Mouse (Mus musculus): Measurements from ENCODE around the gene Ncstn. TPM values are rescaled to one million over a fixed set of nuclear protein-coding genes. Genes with fewer than 3 reads are reported as not detected.
A peak's percentile ranks its signal among the peaks of the same experiment; 100 is the strongest.

Gene Ncstn
- polyA plus RNA-seq (2021) = 144 TPM

- no peak for TF ChIP-seq CTCF (IDR thresholded peaks at IDR 0.05)
- ATAC-seq (peak; percentile 96), DNase-seq (ENCODE audit: low read depth, low spot score) (peak; percentile 64)
- POLR2A ChIA-PET = interaction anchor here (0.9 to 1.0 kb wide), 2 partner anchors 12 to 21 kb away, joined by 3 to 4 read pairs; no protein-coding TSS in a partner anchor
- H3K27me3 ChIP-seq = no peaks in the 10 kb centered on the region
- in situ Hi-C loops (cut with MboI; ENCODE audit: low pct_unique_long_range_greater_than_20kb) = no loop called here
- CTCF ChIA-PET = interaction anchor here (0.8 to 3.4 kb wide), 5 partner anchors 17 to 70 kb away, joined by 3 to 15 read pairs (median 3); no protein-coding TSS in a partner anchor
These were observed at the start of gene Ncstn, which contains the start of gene Copa for GRCm38 (mm10) chr1:172082101-172082898. Gene Ncstn, minus strand, starts transcription at chr1:172082795. Gene Copa, plus strand, starts transcription at chr1:172082529.

GRCm38 (mm10) chr1:172132319-172132718, 49.7 kb upstream of the Ncstn start:
- no peaks in the 10 kb centered on the region for H3K27me3 ChIP-seq
- ATAC-seq (no peak), DNase-seq (ENCODE audit: low read depth, low spot score) (no peak)
- in situ Hi-C loops (cut with MboI; ENCODE audit: low pct_unique_long_range_greater_than_20kb) = loop anchor here (25.0 kb wide), 1 partner anchor 380 kb away; the partner anchor contains the start of genes Cfap45 and Tagln2
- no peak for TF ChIP-seq CTCF (IDR thresholded peaks at IDR 0.05)
- CTCF ChIA-PET = interaction anchor here (4.6 kb wide), 1 partner anchor 11 kb away, joined by 20 read pairs; no protein-coding TSS in a partner anchor
- POLR2A ChIA-PET = interaction anchor here (0.9 to 1.2 kb wide), 2 partner anchors 9 to 70 kb away, joined by 3 to 4 read pairs; no protein-coding TSS in a partner anchor

GRCm38 (mm10) chr1:172129780-172130179, 47.2 kb upstream of the Ncstn start:
- CTCF ChIA-PET = interaction anchor here (0.8 to 4.6 kb wide), 3 partner anchors 10 to 179 kb away, joined by 3 to 20 read pairs (median 7); no protein-coding TSS in a partner anchor
- no peak for ATAC-seq
- in situ Hi-C loops (cut with MboI; ENCODE audit: low pct_unique_long_range_greater_than_20kb) = loop anchor here (25.0 kb wide), 1 partner anchor 383 kb away; the partner anchor contains the start of genes Cfap45 and Tagln2
- no peak for DNase-seq (ENCODE audit: low read depth, low spot score)
- no peaks in the 10 kb centered on the region for H3K27me3 ChIP-seq
- POLR2A ChIA-PET = no interaction called here
- no peak for TF ChIP-seq CTCF (IDR thresholded peaks at IDR 0.05)

- no peak for DNase-seq (ENCODE audit: low read depth, low spot score)
- TF ChIP-seq CTCF (IDR thresholded peaks at IDR 0.05) = peak; percentile 55
- in situ Hi-C loops (cut with MboI; ENCODE audit: low pct_unique_long_range_greater_than_20kb) = loop anchor here (25.0 kb wide), 1 partner anchor 383 kb away; the partner anchor contains the start of genes Cfap45 and Tagln2
- POLR2A ChIA-PET = interaction anchor here (0.6 kb wide), 2 partner anchors 64 to 88 kb away, joined by 3 to 5 read pairs; no protein-coding TSS in a partner anchor
- no peaks in the 10 kb centered on the region for H3K27me3 ChIP-seq
- CTCF ChIA-PET = interaction anchor here (0.8 to 4.6 kb wide), 4 partner anchors 10 to 180 kb away, joined by 3 to 20 read pairs (median 6); no protein-coding TSS in a partner anchor
- ATAC-seq = no peak
These were observed 46.5 kb upstream of the Ncstn start for GRCm38 (mm10) chr1:172129108-172129507.

- CTCF ChIA-PET = interaction anchor here (1.3 to 4.6 kb wide), 3 partner anchors 9 to 33 kb away, joined by 4 to 20 read pairs (median 7); no protein-coding TSS in a partner anchor
- POLR2A ChIA-PET = interaction anchor here (0.6 kb wide), 1 partner anchor 64 kb away, joined by 5 read pairs; no protein-coding TSS in a partner anchor
- TF ChIP-seq CTCF (IDR thresholded peaks at IDR 0.05) = no peak
- no peaks in the 10 kb centered on the region for H3K27me3 ChIP-seq
- ATAC-seq = no peak
- in situ Hi-C loops (cut with MboI; ENCODE audit: low pct_unique_long_range_greater_than_20kb) = loop anchor here (25.0 kb wide), 1 partner anchor 384 kb away; the partner anchor contains the start of genes Cfap45 and Tagln2
- no peak for DNase-seq (ENCODE audit: low read depth, low spot score)
These were observed 46.0 kb upstream of the Ncstn start for GRCm38 (mm10) chr1:172128563-172128962.

GRCm38 (mm10) chr1:172127487-172127886, 44.9 kb upstream of the Ncstn start:
- ATAC-seq (peak; percentile 9), DNase-seq (ENCODE audit: low read depth, low spot score) (no peak)
- no peak for TF ChIP-seq CTCF (IDR thresholded peaks at IDR 0.05)

GRCm38 (mm10) chr1:172126376-172127347, 44.1 kb upstream of the Ncstn start, which contains the start of gene Pex19:
Gene Pex19, plus strand, starts transcription at chr1:172126755.
- ATAC-seq (peak; percentile 81), DNase-seq (ENCODE audit: low read depth, low spot score) (no peak)
- in situ Hi-C loops (cut with MboI; ENCODE audit: low pct_unique_long_range_greater_than_20kb) = loop anchor here (25.0 kb wide), 1 partner anchor 386 kb away; the partner anchor contains the start of genes Cfap45 and Tagln2
- no peak for TF ChIP-seq CTCF (IDR thresholded peaks at IDR 0.05)
- H3K27me3 ChIP-seq = no peaks in the 10 kb centered on the region
- ChIA-PET CTCF (interaction anchor here (0.6 to 1.8 kb wide), 7 partner anchors 9 to 184 kb away, joined by 3 to 4 read pairs (median 3); no protein-coding TSS in a partner anchor), POLR2A (interaction anchor here (1.2 kb wide), 1 partner anchor 181 kb away, joined by 4 read pairs; no protein-coding TSS in a partner anchor)

More at GRCm38 (mm10) chr1:172127487-172127886, 44.9 kb upstream of the Ncstn start:
- no peaks in the 10 kb centered on the region for H3K27me3 ChIP-seq
- in situ Hi-C loops (cut with MboI; ENCODE audit: low pct_unique_long_range_greater_than_20kb) = loop anchor here (25.0 kb wide), 1 partner anchor 385 kb away; the partner anchor contains the start of genes Cfap45 and Tagln2
- CTCF ChIA-PET = interaction anchor here (1.2 to 4.6 kb wide), 3 partner anchors 15 to 81 kb away, joined by 3 to 20 read pairs (median 3); no protein-coding TSS in a partner anchor
- POLR2A ChIA-PET = no interaction called here

GRCm38 (mm10) chr1:172124572-172124971, 42.0 kb upstream of the Ncstn start:
- H3K27me3 ChIP-seq = no peaks in the 10 kb centered on the region
- in situ Hi-C loops (cut with MboI; ENCODE audit: low pct_unique_long_range_greater_than_20kb) = no loop called here
- CTCF ChIA-PET = interaction anchor here (2.0 kb wide), 1 partner anchor 185 kb away, joined by 11 read pairs; no protein-coding TSS in a partner anchor
- DNase-seq (ENCODE audit: low read depth, low spot score) (no peak), ATAC-seq (no peak)
- POLR2A ChIA-PET = no interaction called here
- no peak for TF ChIP-seq CTCF (IDR thresholded peaks at IDR 0.05)

GRCm38 (mm10) chr1:172122671-172123070, 40.1 kb upstream of the Ncstn start:
- DNase-seq (ENCODE audit: low read depth, low spot score) (no peak), ATAC-seq (no peak)
- POLR2A ChIA-PET = no interaction called here
- TF ChIP-seq CTCF (IDR thresholded peaks at IDR 0.05) = no peak
- in situ Hi-C loops (cut with MboI; ENCODE audit: low pct_unique_long_range_greater_than_20kb) = no loop called here
- no peaks in the 10 kb centered on the region for H3K27me3 ChIP-seq
- CTCF ChIA-PET = interaction anchor here (2.0 to 5.1 kb wide), 2 partner anchors 15 to 187 kb away, joined by 11 to 43 read pairs; no protein-coding TSS in a partner anchor
